Mouse (Mus musculus) frontal cortex, postnatal 25 days (tissue): ENCODE measurements around the gene Cplx1.
A peak's percentile ranks its signal among the peaks of the same experiment; 100 is the strongest.

Source experiments
- DNase-seq, 2 experiments: peaks; one replicate each; pipeline ENCODE4 v3.0.0; 2022; ENCODE audit warnings: low spot score in 2 of 2

Gene Cplx1

GRCm38 (mm10) chr5:108549489-108550206 is at the start of gene Cplx1:
Cplx1 (minus strand) TSS chr5:108550024.
- DNase-seq: peak; percentile 56 to 65

- DNase-seq: peak in 1 of 2 experiments; percentile 22
Observed at GRCm38 (mm10) chr5:108581361-108581891, 31.6 kb upstream of the Cplx1 start.

GRCm38 (mm10) chr5:108573054-108573453 is 23.2 kb upstream of the Cplx1 start:
- DNase-seq: no peak

- DNase-seq: no peak
Observed at GRCm38 (mm10) chr5:108570991-108571390, 21.2 kb upstream of the Cplx1 start.

GRCm38 (mm10) chr5:108567104-108567503 is 17.3 kb upstream of the Cplx1 start:
- DNase-seq: no peak

GRCm38 (mm10) chr5:108566523-108566922 is 16.7 kb upstream of the Cplx1 start:
- DNase-seq: no peak

GRCm38 (mm10) chr5:108565381-108565780 is 15.6 kb upstream of the Cplx1 start:
- no peak for DNase-seq

GRCm38 (mm10) chr5:108564346-108564745 is 14.5 kb upstream of the Cplx1 start:
- no peak for DNase-seq

GRCm38 (mm10) chr5:108562483-108562882 is 12.7 kb upstream of the Cplx1 start:
- DNase-seq: no peak

GRCm38 (mm10) chr5:108556986-108557385 is 7.2 kb upstream of the Cplx1 start:
- DNase-seq: no peak

GRCm38 (mm10) chr5:108554041-108554440 is 4.2 kb upstream of the Cplx1 start:
- no peak for DNase-seq

GRCm38 (mm10) chr5:108550207-108550594 is 377 bp upstream of the Cplx1 start:
- no peak for DNase-seq

- no peak for DNase-seq
Observed at GRCm38 (mm10) chr5:108549137-108549488, 711 bp downstream of the Cplx1 start.

- DNase-seq: no peak
Observed at GRCm38 (mm10) chr5:108547636-108548035, 2.2 kb downstream of the Cplx1 start.

GRCm38 (mm10) chr5:108543516-108544291 is 6.1 kb downstream of the Cplx1 start:
- DNase-seq: no peak

- DNase-seq: no peak
Observed at GRCm38 (mm10) chr5:108534188-108534587, 15.6 kb downstream of the Cplx1 start.

GRCm38 (mm10) chr5:108522597-108522996 is 27.2 kb downstream of the Cplx1 start:
- DNase-seq: no peak

GRCm38 (mm10) chr5:108521896-108522295 is 27.9 kb downstream of the Cplx1 start:
- no peak for DNase-seq

- DNase-seq: no peak
Observed at GRCm38 (mm10) chr5:108521016-108521415, 28.8 kb downstream of the Cplx1 start.

GRCm38 (mm10) chr5:108520153-108520552 is 29.7 kb downstream of the Cplx1 start:
- DNase-seq: no peak

GRCm38 (mm10) chr5:108518951-108519350 is 30.9 kb downstream of the Cplx1 start:
- no peak for DNase-seq

- DNase-seq: no peak
Observed at GRCm38 (mm10) chr5:108518106-108518885, 31.5 kb downstream of the Cplx1 start.
